Mouse (Mus musculus) stomach, postnatal 0 days (tissue): ENCODE data around the gene Ptpra.

Experiments
- CTCF ChIP-seq: IDR thresholded peaks from 2 replicates; pipeline ENCODE4 v1.5.1; 2016; ENCODE audit warnings: antibody characterized with exemption, low read depth, mild to moderate bottlenecking, moderate library complexity
- EP300 ChIP-seq: optimal IDR thresholded peaks from 2 replicates; pipeline ENCODE3; 2016; ENCODE audit warnings: antibody characterized with exemption

DNA sequence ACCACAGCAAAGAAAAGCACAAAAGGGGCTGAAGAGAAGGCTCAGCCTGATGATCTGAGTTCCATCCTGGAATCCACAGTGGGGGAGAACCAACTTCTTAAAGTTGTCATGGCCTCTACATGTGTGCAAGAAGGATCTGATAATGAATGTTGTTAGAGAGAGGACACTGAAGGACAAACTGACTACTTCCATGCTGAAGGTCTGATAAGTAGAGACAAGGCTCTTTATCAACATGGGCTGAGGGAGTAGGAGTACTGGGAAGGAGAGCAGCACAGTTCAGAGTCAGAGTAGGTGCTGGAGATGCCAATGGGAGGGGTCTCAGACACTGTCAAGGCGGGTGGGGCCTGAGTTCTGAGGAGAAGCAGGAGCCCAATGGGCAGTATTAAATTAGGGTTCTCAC, 145.5 kb downstream of the Ptpra start:
- TF ChIP-seq CTCF (no peak), EP300 (no peak)
